Mouse (Mus musculus): ENCODE measurements around the gene Acvr1b. TPM values are rescaled to one million over a fixed set of nuclear protein-coding genes. Genes with fewer than 3 reads are reported as not detected.

Gene Acvr1b
- total RNA-seq, 2 experiments from 2014 or later = 110 to 118 TPM

DNA sequence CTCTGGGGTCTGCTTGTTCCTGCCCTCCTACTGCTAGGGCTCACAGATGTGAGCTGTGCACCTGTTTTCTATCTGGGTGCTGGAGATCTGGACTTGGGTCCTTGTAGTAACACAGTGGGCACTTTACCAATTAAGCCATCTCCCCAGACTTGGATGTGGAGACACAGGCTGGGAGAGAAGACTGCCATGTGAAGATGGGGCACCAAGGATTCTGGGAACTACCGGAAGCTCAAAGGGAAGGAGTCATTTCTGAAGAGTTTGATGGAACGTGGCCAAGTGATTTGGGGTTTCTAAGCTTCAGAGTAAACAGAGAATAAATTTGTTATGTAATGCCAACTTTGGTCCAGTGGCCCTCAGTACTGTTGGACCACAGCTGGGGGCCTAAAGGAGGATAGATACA, 1.9 kb upstream of the Acvr1b start:
- DNase-seq (ENCODE audit: low spot score in 2 of 2) = no peak
- intact Hi-C loops (cut with DNase I) = no loop called here

DNA sequence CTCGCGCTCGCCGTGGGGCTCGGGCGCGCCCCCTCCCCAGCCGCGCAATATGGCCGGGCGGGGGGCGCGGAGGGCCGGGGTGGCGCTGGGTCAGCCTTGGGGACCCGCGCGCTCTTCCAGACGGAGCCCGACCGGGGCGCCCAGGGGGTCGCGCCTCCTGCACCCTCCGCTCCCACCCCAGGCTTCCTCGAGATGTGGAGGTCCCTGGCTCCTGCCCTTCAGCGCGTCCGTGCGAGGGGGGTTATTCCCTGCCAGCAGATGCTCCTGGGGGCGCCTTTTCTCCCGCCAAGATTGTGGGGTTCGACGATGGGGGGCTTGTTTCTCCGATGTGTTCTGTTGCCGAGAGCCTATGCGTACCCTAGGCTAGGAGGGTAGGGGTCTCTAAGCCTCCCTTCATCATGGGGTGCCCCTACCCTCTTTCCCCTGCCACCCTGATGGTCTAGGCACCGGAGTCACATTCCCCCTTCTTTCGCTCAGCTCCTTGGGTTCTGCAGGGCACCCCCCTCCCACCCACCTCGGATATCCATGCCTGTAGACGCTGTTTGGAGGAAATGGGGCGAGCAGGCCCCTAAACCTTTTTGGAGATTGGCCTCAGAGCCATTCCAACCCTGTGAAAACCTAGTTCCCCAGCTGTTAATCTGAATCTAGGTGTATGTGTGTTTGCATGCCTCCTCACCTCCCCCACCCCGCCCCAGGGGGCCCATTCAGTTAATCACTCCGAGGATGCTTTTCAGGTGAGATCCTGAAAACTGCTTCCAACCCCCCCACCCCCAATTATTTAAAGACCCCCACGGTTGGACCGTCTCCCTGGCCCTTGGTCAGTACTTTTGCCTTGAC, 645 bp downstream of the Acvr1b start:
- intact Hi-C loops (cut with DNase I) = no loop called here
- no peak for DNase-seq (ENCODE audit: low spot score in 2 of 2)

DNA sequence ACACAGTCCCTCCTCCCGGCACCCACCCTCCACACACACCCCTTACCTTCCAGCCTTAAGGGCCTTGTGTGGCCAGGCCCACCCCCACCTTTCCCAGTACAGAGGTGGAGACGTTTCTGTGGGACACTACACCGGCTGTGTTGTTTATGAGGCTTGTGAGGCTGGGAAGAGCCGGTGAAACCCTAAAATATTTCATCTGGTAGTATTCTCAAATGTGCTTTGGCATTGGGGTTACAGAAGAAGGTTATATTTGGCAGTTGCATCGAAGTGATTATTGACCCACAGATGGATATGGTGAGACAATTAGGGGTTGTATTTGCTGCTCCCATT, 1.2 kb downstream of the Acvr1b start:
- intact Hi-C loops (cut with DNase I) = no loop called here
- DNase-seq (ENCODE audit: low spot score in 2 of 2) = no peak

DNA sequence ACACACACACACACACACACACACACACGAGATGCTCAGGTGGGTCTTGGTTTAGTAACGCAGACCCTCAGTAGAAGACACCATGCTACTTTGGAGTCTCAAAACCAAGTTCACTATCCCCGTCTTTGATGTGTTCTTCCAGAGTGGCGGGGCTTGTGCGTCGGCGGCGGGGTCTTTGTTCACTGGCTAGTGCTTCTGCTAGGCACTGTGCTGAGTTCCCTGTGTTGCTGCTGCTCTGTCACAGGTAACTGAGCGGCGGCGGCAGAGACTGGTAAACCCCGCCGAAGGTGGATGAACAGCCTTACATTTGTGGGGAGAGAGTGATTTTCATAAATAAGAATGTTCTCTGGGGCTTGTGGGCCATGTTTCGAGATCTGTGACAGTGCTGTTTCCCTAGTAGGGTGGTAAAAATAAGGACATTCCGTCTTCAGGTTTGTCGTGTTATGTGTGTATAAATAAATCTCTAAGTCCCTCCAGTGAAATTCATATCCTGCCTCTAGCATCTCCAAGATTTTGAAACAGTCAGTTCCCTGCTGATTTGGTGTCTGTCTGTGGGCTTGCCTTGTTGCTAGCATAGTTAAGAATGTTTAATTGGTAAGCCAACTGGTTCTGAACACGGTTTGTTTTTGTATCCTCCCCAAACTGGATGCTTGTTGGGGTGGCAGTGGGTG, 1.9 kb downstream of the Acvr1b start:
- no peak for DNase-seq (ENCODE audit: low spot score in 2 of 2)
- intact Hi-C loops (cut with DNase I) = no loop called here

DNA sequence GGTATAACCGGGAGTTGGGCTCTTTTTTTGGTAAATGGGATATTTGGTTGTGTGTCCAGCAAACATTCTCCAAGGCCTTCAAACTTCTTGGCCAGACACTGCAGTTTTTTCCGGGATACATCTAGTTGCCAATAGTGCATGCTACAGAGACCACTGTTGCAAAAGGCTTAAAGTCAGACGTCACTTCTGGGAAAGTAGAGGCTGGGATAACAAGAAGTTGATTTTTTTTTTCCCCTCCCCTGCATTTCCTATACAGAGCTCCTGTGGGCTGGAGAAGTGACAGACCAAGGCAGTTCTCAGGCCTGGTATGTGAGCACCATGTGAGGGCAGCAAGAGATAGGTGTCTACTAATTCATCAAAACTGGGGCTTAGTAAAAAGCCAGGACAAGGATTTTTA, 2.4 kb downstream of the Acvr1b start:
- no peak for DNase-seq (ENCODE audit: low spot score in 2 of 2)
- intact Hi-C loops (cut with DNase I) = no loop called here

DNA sequence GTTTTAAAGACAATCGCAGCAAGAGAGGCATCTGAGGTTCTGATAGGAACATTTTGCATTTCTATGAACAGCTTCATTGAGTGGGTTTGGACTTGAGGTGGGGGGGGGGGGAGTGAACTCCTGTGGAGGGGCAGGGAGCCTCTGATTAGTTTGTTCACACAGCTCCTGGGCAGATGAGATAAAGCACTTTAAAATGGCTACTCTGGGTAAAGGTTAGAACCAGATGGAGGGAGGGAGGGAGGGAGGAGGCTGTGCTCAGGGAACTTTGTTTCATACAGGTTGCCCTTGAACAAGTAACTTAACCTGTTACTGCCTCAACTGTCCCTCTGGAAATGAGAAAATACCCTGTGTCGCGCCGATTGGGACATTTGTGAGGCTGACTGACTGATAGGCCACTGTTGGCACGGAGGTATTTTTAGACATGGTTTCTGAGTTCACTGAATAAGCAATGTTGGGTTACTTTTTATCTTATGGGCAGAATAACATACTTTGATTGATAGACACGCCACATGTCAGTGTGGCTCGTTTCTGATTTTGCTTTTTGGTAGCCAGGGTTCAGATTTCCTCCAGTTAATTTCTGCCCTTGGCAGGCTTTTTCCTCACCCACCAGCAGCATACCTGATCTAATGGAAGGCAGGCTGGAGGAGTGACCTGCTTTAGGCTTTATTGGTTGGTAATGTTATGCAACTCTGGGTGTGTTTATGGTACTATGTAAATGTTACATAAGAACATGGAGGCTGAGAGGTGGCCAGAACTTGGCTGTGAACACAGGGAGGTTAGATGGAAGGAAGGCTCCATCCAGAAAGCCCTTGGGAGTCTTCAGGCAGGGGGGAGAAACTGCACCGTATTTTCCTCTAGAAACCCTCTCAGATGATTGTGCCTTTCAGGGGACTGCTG, 3.2 kb downstream of the Acvr1b start:
- intact Hi-C loops (cut with DNase I) = no loop called here
- DNase-seq (ENCODE audit: low spot score in 2 of 2) = no peak

DNA sequence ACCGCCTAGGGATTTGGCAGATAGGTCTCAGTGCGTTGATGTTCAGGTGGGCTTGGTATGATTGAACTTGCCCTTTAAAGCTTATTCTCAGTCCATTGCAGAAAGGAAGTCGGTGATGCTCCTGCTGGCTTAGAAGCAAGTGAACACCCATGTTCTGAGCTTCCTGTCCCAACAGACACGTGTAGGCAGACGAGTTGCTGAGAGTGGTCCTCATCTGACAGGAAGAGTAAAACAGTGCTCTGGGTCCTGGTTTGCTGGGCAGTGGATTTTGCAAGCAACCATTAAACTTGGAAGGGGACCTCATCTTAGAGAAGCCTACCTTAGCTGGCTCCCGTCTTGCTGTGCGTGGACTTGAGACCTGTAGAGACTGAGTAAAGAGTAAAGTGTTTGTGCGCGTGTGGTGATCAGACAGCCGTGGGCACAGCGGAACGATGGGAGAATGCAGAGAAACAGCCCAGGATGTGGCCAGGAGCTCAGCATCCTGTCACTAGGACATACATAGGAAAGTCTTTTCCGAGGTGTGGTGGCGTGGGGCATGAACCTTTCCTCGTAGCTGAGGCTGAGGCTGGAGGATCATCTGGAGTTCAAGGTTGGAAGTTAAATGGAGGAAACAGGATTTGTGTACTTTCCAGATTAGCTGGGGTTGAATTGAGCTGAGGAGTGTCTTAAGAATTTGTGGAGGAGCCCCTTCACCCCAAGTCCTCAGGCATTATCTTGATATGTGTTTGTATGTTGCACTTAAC, 6.7 kb downstream of the Acvr1b start:
- no peak for DNase-seq (ENCODE audit: low spot score in 2 of 2)
- intact Hi-C loops (cut with DNase I) = no loop called here

DNA sequence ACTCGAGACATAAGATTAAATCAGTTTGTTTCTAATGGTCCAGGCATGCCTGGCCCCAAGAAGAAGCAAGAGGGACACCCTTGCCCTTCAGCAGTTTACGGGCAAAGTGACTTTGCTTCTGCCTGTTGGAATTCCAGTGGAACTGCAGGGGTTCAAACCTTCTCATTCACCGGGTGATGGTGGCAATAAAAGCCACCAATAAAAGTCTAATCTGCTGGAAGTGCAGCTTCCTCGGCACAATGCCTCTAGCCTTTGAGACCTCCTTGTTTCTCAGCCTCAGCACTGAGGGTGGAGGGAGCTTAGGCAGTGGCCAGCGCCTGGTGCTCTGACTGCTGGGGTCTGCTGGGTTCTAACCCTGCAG, 7.2 kb downstream of the Acvr1b start:
- no peak for DNase-seq (ENCODE audit: low spot score in 2 of 2)
- intact Hi-C loops (cut with DNase I) = no loop called here

DNA sequence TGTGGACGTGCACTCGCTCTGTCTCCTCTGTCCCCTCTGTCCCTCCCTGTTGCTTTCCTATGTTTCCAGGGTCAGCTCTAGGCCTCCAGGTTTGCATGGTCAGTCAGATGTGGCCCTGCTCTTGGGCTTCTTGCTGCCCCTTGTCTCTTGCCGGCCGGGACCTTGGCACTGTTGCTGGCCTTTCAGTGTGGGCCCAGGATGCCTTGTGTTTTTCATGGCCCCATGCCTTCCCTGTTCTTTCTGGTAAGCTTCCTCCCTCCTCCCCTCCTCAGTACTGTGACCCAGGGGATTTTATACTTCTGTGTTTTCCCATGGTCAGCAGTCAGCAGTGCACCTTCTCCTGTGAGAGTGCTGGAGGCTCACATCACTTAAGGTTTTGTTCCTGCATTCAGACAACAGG, 7.6 kb downstream of the Acvr1b start:
- intact Hi-C loops (cut with DNase I) = no loop called here
- DNase-seq (ENCODE audit: low spot score in 2 of 2) = no peak

DNA sequence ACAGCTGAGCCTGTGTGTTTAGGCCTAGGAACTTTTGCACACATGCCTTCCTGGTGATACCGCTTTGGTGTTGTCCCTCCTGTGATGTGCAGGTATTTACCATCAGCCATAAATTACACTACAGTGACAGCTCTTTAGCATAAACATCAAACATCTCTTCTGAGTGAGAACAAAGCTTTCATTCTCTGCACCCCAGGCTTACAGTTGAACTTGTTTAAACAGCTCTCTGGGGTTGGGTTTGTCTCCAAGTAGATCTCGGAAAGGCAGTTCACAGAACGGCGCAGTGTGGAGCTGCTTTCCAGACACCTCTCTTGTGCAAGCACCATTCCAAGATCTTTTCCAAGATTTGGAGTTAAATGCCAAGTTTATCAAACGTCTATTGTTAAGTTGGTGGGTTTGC, 8.8 kb downstream of the Acvr1b start:
- DNase-seq (ENCODE audit: low spot score in 2 of 2) = no peak
- intact Hi-C loops (cut with DNase I) = no loop called here

DNA sequence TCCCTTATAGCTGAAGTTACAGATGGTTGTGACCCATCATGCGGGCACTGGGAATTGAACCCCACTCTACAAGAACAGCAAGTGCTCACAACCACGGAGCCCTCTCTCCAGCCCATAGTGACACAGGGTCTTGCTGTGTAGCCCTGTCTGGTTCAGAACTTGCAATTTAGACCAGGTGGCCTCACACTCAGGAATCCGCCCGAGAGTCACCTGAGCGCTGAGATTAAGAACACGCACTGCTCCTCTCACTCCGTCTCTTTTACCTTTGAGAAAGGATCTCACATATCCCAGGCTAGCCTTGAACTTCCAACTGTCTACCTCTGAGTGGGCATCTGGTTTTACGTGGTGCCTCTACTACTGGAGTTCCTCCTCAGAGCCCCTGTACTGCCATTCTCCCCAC, 10.4 kb downstream of the Acvr1b start:
- no peak for DNase-seq (ENCODE audit: low spot score in 2 of 2)
- intact Hi-C loops (cut with DNase I) = no loop called here

DNA sequence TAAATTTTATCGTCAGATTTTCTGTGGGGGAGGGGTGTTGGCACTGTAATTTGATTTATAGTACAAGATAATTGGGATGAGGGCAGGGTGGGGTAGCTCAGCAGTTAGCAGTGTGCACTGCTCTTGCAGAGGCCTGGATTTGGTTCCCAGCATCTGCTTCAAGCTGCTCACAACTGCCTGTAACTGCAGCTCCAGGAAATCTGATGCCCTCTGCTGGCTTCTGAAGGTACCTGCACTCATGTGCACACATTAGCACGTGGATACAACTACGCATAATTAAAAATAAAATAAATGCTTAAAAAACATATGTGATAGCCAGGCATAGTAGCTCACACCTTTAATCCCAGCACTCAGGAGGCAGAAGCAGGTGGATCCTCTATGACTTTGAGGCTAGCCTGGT, 11.7 kb downstream of the Acvr1b start:
- no peak for DNase-seq (ENCODE audit: low spot score in 2 of 2)
- intact Hi-C loops (cut with DNase I) = no loop called here

DNA sequence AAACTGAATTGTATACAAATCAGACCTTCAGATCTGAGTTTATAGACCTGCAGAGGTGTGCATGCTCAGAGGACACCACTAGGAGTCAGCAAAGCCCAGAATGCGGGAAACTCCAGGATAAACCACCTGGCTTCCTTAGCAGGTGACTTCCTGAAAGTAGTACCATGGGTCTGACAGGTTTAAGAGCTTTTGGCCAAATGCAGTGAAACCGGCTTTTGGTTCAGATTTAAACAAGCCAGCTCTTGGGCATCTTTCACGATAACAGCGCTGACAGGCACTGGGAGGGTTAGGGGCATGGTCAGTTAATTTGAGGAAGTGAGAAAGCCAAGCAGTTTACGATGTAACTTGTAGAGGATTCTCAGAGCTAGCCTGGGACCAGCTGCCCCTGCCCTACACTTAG, 14.0 kb downstream of the Acvr1b start:
- intact Hi-C loops (cut with DNase I) = no loop called here

DNA sequence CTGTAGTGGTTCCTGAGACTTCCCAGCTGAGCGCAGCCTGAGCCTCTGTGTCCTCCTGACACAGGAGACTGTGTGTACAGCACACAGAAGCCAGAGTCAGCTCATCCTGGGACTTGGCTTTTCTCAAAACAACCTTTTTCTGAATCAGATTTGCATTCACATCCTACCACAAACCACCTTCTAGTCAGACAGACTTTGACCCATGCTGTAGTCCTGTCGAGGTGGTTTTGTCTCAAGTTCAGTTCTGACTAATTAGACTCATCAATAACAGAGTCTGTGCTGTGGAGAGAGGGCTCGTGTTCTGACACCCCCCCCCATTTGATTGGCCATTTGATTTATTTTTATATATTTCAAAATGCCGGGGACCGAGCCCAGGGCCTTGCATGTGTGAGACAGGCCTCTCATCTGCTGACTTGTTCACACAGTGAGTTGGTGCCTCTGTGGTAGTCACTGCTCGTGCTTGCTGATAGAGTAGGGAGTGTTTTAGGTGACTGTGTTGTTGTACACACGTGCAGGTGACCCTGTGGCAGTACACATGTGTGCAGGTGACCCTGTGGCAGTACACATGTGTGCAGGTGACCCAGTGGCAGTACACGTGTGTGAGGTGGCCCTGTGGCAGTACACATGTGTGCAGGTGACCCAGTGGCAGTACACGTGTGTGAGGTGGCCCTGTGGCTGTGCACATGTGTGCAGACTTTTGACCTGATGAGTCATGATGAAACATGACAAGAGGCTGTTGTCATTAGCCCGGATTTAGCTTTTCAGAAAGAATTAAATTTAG, 16.3 kb downstream of the Acvr1b start:
- intact Hi-C loops (cut with DNase I) = no loop called here
- no peak for DNase-seq (ENCODE audit: low spot score in 2 of 2)

More for the DNA sequence above, 14.0 kb downstream of the Acvr1b start:
- no peak for DNase-seq (ENCODE audit: low spot score in 2 of 2)

DNA sequence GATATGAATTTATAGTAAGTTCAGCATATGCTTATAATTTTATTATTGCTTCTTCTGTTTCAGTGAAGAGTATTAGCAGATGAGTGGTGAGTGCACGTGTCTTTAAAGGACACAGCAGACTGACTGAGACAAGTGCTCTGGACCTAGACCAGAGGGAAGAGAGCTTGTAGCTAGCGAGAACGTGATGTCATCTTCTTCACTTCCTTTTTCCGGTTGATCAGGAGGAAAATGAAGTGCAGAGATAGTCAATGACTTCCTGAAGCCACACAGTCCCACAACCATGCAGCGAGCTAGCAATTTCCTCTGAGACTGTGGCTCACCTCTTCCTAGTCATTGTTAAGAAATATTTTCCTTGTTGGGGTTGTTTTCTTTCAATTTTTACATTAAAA, 16.9 kb downstream of the Acvr1b start:
- intact Hi-C loops (cut with DNase I) = no loop called here
- no peak for DNase-seq (ENCODE audit: low spot score in 2 of 2)

DNA sequence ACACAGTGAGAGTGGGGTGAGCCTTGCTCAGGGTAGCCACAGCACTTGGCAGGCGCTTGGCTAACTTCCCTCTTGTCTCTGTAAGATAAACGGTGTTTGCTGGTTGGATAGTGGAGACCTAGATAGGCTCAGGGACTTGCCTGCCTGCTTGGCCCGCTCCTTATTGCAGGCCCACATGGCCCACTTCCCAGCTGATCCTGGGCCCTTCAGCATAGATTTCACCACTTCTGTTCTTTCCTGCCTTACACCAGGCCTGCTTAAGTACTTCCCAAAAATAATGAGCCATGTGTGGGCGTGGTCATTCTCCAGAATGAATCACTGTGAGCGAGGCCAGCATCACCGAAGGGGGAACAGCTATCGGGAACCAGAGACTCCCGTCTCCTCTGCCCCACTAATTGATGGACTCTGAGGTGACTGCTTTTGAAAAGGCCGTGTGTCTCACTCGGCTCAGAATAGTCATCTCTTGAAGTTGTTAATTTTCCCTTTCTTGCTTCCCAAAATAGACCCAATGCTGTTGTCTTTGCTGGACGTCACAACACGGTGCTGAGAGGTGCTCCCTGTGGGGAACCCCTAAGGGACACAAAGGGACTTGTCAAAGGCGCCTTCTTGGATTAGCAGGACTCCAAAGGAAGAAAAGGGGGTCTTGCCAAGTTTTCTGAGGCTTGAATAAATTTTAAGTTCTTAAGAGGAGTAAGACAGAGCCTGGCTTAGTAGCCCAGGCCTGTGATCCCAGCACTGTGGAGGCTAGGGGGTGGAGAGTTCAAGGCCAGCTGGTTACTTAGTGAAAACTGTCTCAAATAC, 17.8 kb downstream of the Acvr1b start:
- DNase-seq (ENCODE audit: low spot score in 2 of 2) = no peak
- intact Hi-C loops (cut with DNase I) = loop anchor here (2.0 kb wide), 1 partner anchor 13 kb away; no protein-coding TSS in a partner anchor

DNA sequence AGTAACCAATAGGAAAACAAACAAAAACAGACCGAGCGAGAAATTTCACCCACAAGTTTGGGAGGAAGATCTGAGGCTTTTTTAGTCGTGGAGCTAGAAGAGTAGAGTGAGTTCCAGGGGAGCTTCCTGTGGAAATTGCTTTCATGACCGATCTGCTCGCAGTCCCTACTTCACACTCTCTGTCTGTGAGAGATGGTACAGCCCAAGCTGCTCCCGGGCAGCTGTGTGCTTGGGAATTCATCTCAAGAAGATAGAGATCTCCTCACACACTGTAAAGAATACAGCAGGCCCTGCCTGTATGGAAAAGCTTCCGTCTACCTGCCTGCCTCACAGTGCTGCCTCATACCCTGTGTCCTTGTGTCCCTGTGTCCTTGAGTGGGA, 18.4 kb downstream of the Acvr1b start:
- intact Hi-C loops (cut with DNase I) = loop anchor here (2.0 kb wide), 1 partner anchor 13 kb away; no protein-coding TSS in a partner anchor
- DNase-seq (ENCODE audit: low spot score in 2 of 2) = no peak

DNA sequence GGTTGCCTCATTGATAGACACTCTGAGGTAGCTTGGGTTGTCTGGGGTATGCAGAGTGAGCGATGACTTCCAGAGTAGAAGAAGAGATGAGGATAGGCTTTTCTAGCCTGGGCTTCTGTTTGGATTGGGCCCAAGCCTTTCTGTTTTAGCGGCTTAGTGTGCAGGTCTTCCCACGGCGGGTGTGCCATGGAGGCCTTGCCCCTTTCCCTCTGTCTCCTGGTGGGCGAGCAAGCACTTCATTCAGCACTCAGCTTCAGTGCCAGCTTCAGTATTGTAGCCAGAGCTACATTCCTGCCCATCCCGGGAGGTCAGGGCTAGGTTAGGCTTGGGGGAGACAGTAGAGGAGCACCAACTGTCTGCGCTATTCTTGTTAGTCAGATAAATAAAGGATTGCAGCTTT, 18.8 kb downstream of the Acvr1b start:
- DNase-seq (ENCODE audit: low spot score in 2 of 2) = no peak
- intact Hi-C loops (cut with DNase I) = loop anchor here (2.0 kb wide), 1 partner anchor 14 kb away; no protein-coding TSS in a partner anchor
